Mouse (Mus musculus): ENCODE measurements around the gene Efr3b. TPM values are rescaled to one million over a fixed set of nuclear protein-coding genes. Genes with fewer than 3 reads are reported as not detected.

Gene Efr3b
- 48.2 and 50.3 TPM in 2 replicates for polyA plus RNA-seq (2012; rRNA removed)

GRCm38 (mm10) chr12:4038061-4039041, at the start of gene Efr3b:
Gene Efr3b, minus strand, starts transcription at chr12:4038915.

GRCm38 (mm10) chr12:4082132-4083001, 43.7 kb upstream of the Efr3b start, which contains the start of gene Dnajc27:
Gene Dnajc27, plus strand, starts transcription at chr12:4082583.

GRCm38 (mm10) chr12:3954651-3955050, 84.1 kb downstream of the Efr3b start, which contains the start of gene Pomc:
Gene Pomc, plus strand, starts transcription at chr12:3954951.

Other genes starting within 250 kb of the Efr3b start
- gene Dnmt3a, start 232.9 kb downstream of the Efr3b start, polyA plus RNA-seq (2012; rRNA removed) = 44.3 and 44.4 TPM in 2 replicates
- 3.6 and 3.7 TPM in 2 replicates for gene Pomc, start 84.0 kb downstream of the Efr3b start, polyA plus RNA-seq (2012; rRNA removed)
- 27.3 and 28.7 TPM in 2 replicates for gene Dnajc27, start 43.7 kb upstream of the Efr3b start, polyA plus RNA-seq (2012; rRNA removed)
- 16.3 and 16.5 TPM in 2 replicates for gene Adcy3, start 94.2 kb upstream of the Efr3b start, polyA plus RNA-seq (2012; rRNA removed)
- 5.2 and 5.8 TPM in 2 replicates for gene Ptrhd1, start 195.1 kb upstream of the Efr3b start, polyA plus RNA-seq (2012; rRNA removed)
- 8.4 and 9.1 TPM in 2 replicates for gene Cenpo, start 195.4 kb upstream of the Efr3b start, polyA plus RNA-seq (2012; rRNA removed)

All from central nervous system, embryonic 18 days (tissue).